Comparison of ENCODE assay signal across 17 mouse cellular contexts in genomic region chr4:135606271-135606670, GRCm38 (mm10).
"Had no signal": no experiment of that assay in that cellular context is flagged by ENCODE, and none has a peak within 500 bp of the region (broad histone marks: within the 10 kb centered on the region; RNA-seq: fewer than 3 reads in every experiment).

No protein-coding gene starts in this region.

- ATAC-seq: liver, embryonic 12.5 days; liver, postnatal 0 days; lung, postnatal 0 days; midbrain, embryonic 13.5 days; midbrain, embryonic 15.5 days; midbrain, embryonic 16.5 days had no signal

- DNase-seq: left cerebral cortex, postnatal 4 days; liver; liver, embryonic 13.5 days; liver, postnatal 0 days; lung, adult 18-20 months; lung, adult 2 months; lung, embryonic 14.5 days; lung, postnatal 10 days; lung, postnatal 14 days; lung, postnatal 36 days; lung, postnatal 4 days; midbrain, embryonic 14.5 days had no signal
